Mouse (Mus musculus) thymus, postnatal 0 days (tissue): ENCODE data around the gene Crip2. TPM values are rescaled to one million over a fixed set of nuclear protein-coding genes. Genes with fewer than 3 reads are reported as not detected.

Experiments
- DNase-seq: peaks from one replicate; pipeline ENCODE4 v3.0.0-alpha.2; 2015; ENCODE audit warnings: low spot score
- polyA plus RNA-seq: library from polyadenylated mRNA; unstranded; fragments of >200 nt; fragmentation: Nextera tagmentation; extraction: Ambion mirVana; gene quantifications from 2 replicates; pipeline ENCODE4 v1.2.1, GENCODE M21; 2015

The Crip2 gene
- 113 and 122 TPM in 2 replicates for polyA plus RNA-seq

- peak; percentile 96 for DNase-seq
Observed at GRCm38 (mm10) chr12:113139908-113140615, at the start of gene Crip2. Gene Crip2, plus strand, starts transcription at chr12:113140236.

GRCm38 (mm10) chr12:113097040-113097439 lies 43.0 kb upstream of the Crip2 start:
- no peak for DNase-seq

- DNase-seq = peak; percentile 61
Observed at GRCm38 (mm10) chr12:113097749-113098281, 42.2 kb upstream of the Crip2 start, which contains the start of gene Mta1. Gene Mta1, plus strand, starts transcription at chr12:113098278.

- no peak for DNase-seq
Observed at GRCm38 (mm10) chr12:113098530-113099151, 41.4 kb upstream of the Crip2 start.

- no peak for DNase-seq
Observed at GRCm38 (mm10) chr12:113099470-113100237, 40.4 kb upstream of the Crip2 start.

GRCm38 (mm10) chr12:113100448-113101076 lies 39.5 kb upstream of the Crip2 start:
- no peak for DNase-seq

GRCm38 (mm10) chr12:113101251-113101960 lies 38.6 kb upstream of the Crip2 start:
- DNase-seq = no peak

GRCm38 (mm10) chr12:113102461-113102860 lies 37.6 kb upstream of the Crip2 start:
- DNase-seq = peak; percentile 75

GRCm38 (mm10) chr12:113103846-113104451 lies 36.1 kb upstream of the Crip2 start:
- DNase-seq = no peak

- no peak for DNase-seq
Observed at GRCm38 (mm10) chr12:113106386-113106785, 33.6 kb upstream of the Crip2 start.

GRCm38 (mm10) chr12:113107431-113108124 lies 32.5 kb upstream of the Crip2 start:
- DNase-seq = peak; percentile 29

GRCm38 (mm10) chr12:113108528-113109283 lies 31.3 kb upstream of the Crip2 start:
- DNase-seq = no peak

- DNase-seq = no peak
Observed at GRCm38 (mm10) chr12:113109801-113110200, 30.2 kb upstream of the Crip2 start.

- DNase-seq = no peak
Observed at GRCm38 (mm10) chr12:113114141-113114540, 25.9 kb upstream of the Crip2 start.

- DNase-seq = no peak
Observed at GRCm38 (mm10) chr12:113114856-113115538, 25.0 kb upstream of the Crip2 start.

- DNase-seq = peak; percentile 72
Observed at GRCm38 (mm10) chr12:113119516-113120410, 20.3 kb upstream of the Crip2 start.

GRCm38 (mm10) chr12:113124726-113125125 lies 15.3 kb upstream of the Crip2 start:
- no peak for DNase-seq
